Mouse (Mus musculus) forebrain, embryonic 16.5 days (tissue): Measurements from ENCODE around the gene Sncb. TPM values are rescaled to one million over a fixed set of nuclear protein-coding genes. Genes with fewer than 3 reads are reported as not detected.

Source experiments
- ATAC-seq: fragments of 200-750 bp; cut with Nextera tagmentation; 2 replicates; pipeline ENCODE4 v1.8.0; 2017; ENCODE audit warnings: mild to moderate bottlenecking, moderate library complexity
- H3K27ac ChIP-seq: fragments of 300-500 bp; sonication (generic); 2 replicates; pipeline ENCODE4 v1.5.1; 2014; ENCODE audit warnings: low read length, control low read depth
- H3K27me3 ChIP-seq: fragments of 300-500 bp; sonication (generic); replicated peaks from 2 replicates; pipeline ENCODE4 v1.6.1; 2014; ENCODE audit warnings: low read length; ENCODE audit not compliant: control insufficient read depth, insufficient read depth
- H3K36me3 ChIP-seq: fragments of 300-500 bp; sonication (generic); 2 replicates; pipeline ENCODE4 v1.6.1; 2014; ENCODE audit not compliant: control insufficient read depth, insufficient read depth
- H3K4me1 ChIP-seq: fragments of 300-500 bp; sonication (generic); replicated peaks from 2 replicates; pipeline ENCODE4 v1.6.1; 2014; ENCODE audit warnings: low read length; ENCODE audit not compliant: control insufficient read depth, insufficient read depth
- H3K4me2 ChIP-seq: fragments of 300-500 bp; sonication (generic); 2 replicates; pipeline ENCODE4 v1.6.1; 2014; ENCODE audit warnings: mild to moderate bottlenecking, low read length, control low read depth
- H3K4me3 ChIP-seq: fragments of 300-500 bp; sonication (generic); replicated peaks from 2 replicates; pipeline ENCODE4 v1.5.1; 2014; ENCODE audit warnings: mild to moderate bottlenecking, low read length, control low read depth
- H3K9ac ChIP-seq: fragments of 300-500 bp; sonication (generic); replicated peaks from 2 replicates; pipeline ENCODE4 v1.6.1; 2014; ENCODE audit warnings: low read depth, low read length, control low read depth
- H3K9me3 ChIP-seq: fragments of 300-500 bp; sonication (generic); 2 replicates; pipeline ENCODE4 v1.6.1; 2016; ENCODE audit warnings: low read length; ENCODE audit not compliant: control insufficient read depth
- WGBS: fragments of 180-500 bp; shearing (Covaris S2); extraction: QIAGEN DNeasy Blood & Tissue Kit; methylation state at CpG from one replicate; pipeline ENCODE4 v1.1.7; 2014; 5-methylcytosine and 5-hydroxymethylcytosine counted together
- polyA plus RNA-seq: library from polyadenylated mRNA; unstranded; fragments of >200 nt; fragmentation: Nextera tagmentation; extraction: Ambion mirVana; gene quantifications from 2 replicates; pipeline ENCODE4 v1.2.1, GENCODE M21; 2015

Gene Sncb
- polyA plus RNA-seq, 1 experiment from 2014 or later, result 37.0 TPM

GRCm38 (mm10) chr13:54798740-54799139 is 32.3 kb upstream of the Sncb start:
- WGBS, result 73% methylated on average over 10 of the region's 10 CpGs
- no peaks in the 10 kb centered on the region for H3K36me3 ChIP-seq
- H3K4me3 ChIP-seq, result no peak overlapping the region
- no peak overlapping the region for H3K9ac ChIP-seq
- H3K27me3 ChIP-seq, result no peaks in the 10 kb centered on the region
- no peak for ATAC-seq
- H3K4me2 ChIP-seq, result no peak overlapping the region
- H3K4me1 ChIP-seq, result peaks cover 2% of the 10 kb centered on the region; the same call in 1 of the 2 replicates
- no peak overlapping the region for H3K27ac ChIP-seq
- H3K9me3 ChIP-seq, result no peaks in the 10 kb centered on the region

- no peak overlapping the region for H3K9ac ChIP-seq
- H3K4me2 ChIP-seq, result no peak overlapping the region
- ATAC-seq, result no peak
- no peaks in the 10 kb centered on the region for H3K9me3 ChIP-seq
- 80% methylated on average over 16 of the region's 16 CpGs for WGBS
- H3K27ac ChIP-seq, result no peak overlapping the region
- H3K4me3 ChIP-seq, result no peak overlapping the region
- no peaks in the 10 kb centered on the region for H3K36me3 ChIP-seq
- no peaks in the 10 kb centered on the region for H3K27me3 ChIP-seq
- H3K4me1 ChIP-seq, result peaks cover 2% of the 10 kb centered on the region; the same call in 1 of the 2 replicates
These were observed 31.7 kb upstream of the Sncb start for GRCm38 (mm10) chr13:54797861-54798643.

GRCm38 (mm10) chr13:54797356-54797755 is 31.0 kb upstream of the Sncb start:
- no peaks in the 10 kb centered on the region for H3K36me3 ChIP-seq
- H3K4me1 ChIP-seq, result peaks cover 2% of the 10 kb centered on the region; the same call in 1 of the 2 replicates
- no peak overlapping the region for H3K4me2 ChIP-seq
- H3K4me3 ChIP-seq, result no peak overlapping the region
- H3K27me3 ChIP-seq, result 0 out of 2 replicates have a peak, but pooled peaks cover under 1% of the 10 kb centered on the region
- no peak for ATAC-seq
- 40% methylated on average over 4 of the region's 4 CpGs for WGBS
- H3K9ac ChIP-seq, result no peak overlapping the region
- H3K27ac ChIP-seq, result no peak overlapping the region
- H3K9me3 ChIP-seq, result no peaks in the 10 kb centered on the region

- no peak for ATAC-seq
- WGBS, result 44% methylated on average over 5 of the region's 5 CpGs
These were observed 28.4 kb upstream of the Sncb start for GRCm38 (mm10) chr13:54794843-54795242.

GRCm38 (mm10) chr13:54794002-54794577 is 27.7 kb upstream of the Sncb start:
- 74% methylated on average over 16 of the region's 16 CpGs for WGBS
- Histone ChIP-seq H3K4me1 (peaks cover 11% of the 10 kb centered on the region; the same call in 1 of the 2 replicates), H3K4me3 (no peak overlapping the region), H3K36me3 (no peaks in the 10 kb centered on the region), H3K27ac (no peak overlapping the region), H3K9me3 (no peaks in the 10 kb centered on the region), H3K4me2 (no peak overlapping the region), H3K9ac (no peak overlapping the region), H3K27me3 (peaks cover 8% of the 10 kb centered on the region; the same call in 1 of the 2 replicates)
- no peak for ATAC-seq

More at GRCm38 (mm10) chr13:54794843-54795242, 28.4 kb upstream of the Sncb start:
- peaks cover 8% of the 10 kb centered on the region; the same call in 1 of the 2 replicates for H3K27me3 ChIP-seq
- H3K9ac ChIP-seq, result no peak overlapping the region
- no peaks in the 10 kb centered on the region for H3K36me3 ChIP-seq
- no peaks in the 10 kb centered on the region for H3K9me3 ChIP-seq
- no peak overlapping the region for H3K4me3 ChIP-seq
- no peak overlapping the region for H3K4me2 ChIP-seq
- H3K27ac ChIP-seq, result no peak overlapping the region
- H3K4me1 ChIP-seq, result peaks cover 7% of the 10 kb centered on the region; the same call in 1 of the 2 replicates

- Histone ChIP-seq H3K36me3 (no peaks in the 10 kb centered on the region), H3K9me3 (no peaks in the 10 kb centered on the region)
- WGBS, result 23% methylated on average over 21 of the region's 21 CpGs
These were observed 26.1 kb upstream of the Sncb start for GRCm38 (mm10) chr13:54792259-54793230.

GRCm38 (mm10) chr13:54789561-54790397 is 23.4 kb upstream of the Sncb start:
- Histone ChIP-seq H3K4me1 (peaks cover 11% of the 10 kb centered on the region; the same call in 1 of the 2 replicates), H3K27ac (no peak overlapping the region), H3K36me3 (no peaks in the 10 kb centered on the region), H3K27me3 (peaks cover 8% of the 10 kb centered on the region; the same call in 1 of the 2 replicates), H3K4me2 (peak overlapping the region; percentile 99), H3K4me3 (peak overlapping the region; percentile 69), H3K9me3 (no peaks in the 10 kb centered on the region), H3K9ac (peak overlapping the region; percentile 64)
- ATAC-seq, result peak; percentile 41
- WGBS, result 1% methylated on average over 38 of the region's 38 CpGs

More at GRCm38 (mm10) chr13:54792259-54793230, 26.1 kb upstream of the Sncb start:
- H3K9ac ChIP-seq, result no peak overlapping the region
- H3K4me2 ChIP-seq, result no peak overlapping the region
- no peak overlapping the region for H3K4me3 ChIP-seq
- peaks cover 11% of the 10 kb centered on the region; the same call in 1 of the 2 replicates for H3K4me1 ChIP-seq
- H3K27ac ChIP-seq, result no peak overlapping the region
- no peak for ATAC-seq
- H3K27me3 ChIP-seq, result peaks cover 8% of the 10 kb centered on the region; the same call in 1 of the 2 replicates
